In the genomic region with DNA sequence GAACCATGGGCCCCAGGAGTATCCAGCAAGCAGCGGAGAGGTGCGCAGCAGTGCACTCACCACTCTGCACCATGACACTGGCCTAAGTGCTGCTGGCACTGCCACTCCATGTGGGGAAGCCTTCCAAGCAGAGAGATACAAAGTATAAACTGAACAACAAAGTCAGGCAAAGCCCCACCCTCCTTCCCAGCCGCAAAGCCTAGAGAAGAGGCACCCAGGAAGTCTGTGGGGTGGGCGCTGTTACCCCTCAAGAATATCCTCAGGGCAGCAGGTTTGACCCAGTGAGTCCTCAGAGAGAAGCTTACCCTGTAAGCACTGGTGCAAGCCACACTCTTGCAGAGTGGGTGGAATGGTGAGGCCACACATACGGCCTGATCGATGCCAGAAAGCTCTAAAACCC, we compare ENCODE assay signal across 12 mouse cellular contexts.
DNase-seq lines count a peak whose midpoint lies in the region; ATAC-seq and TF ChIP-seq lines count a peak whose summit lies in the region.
"Had no signal": no experiment of that assay in that cellular context is flagged by ENCODE, and none has a peak within 500 bp of the region (broad histone marks: within the 10 kb centered on the region; RNA-seq: fewer than 3 reads in every experiment).

No protein-coding gene starts in this region.

- no peak for ATAC-seq in heart, embryonic 13.5 days (ENCODE audit: extremely low read depth, insufficient number of reproducible peaks, low FRiP score, low TSS enrichment)
- ATAC-seq in midbrain, embryonic 15.5 days (replicated peaks): no peak
- no peak for ATAC-seq in lung, postnatal 0 days
- ATAC-seq: inflammation-experienced regulatory T-cells, adult 6 months had no signal

- intact Hi-C loops in heart, postnatal 14 days (cut with DNase I): no loop called here

- TF ChIP-seq CTCF in lung, postnatal 0 days (IDR thresholded peaks at IDR 0.05): no peak

- no peaks in the 10 kb centered on the region for H3K9me3 ChIP-seq in heart, embryonic 13.5 days
- no peaks in the 10 kb centered on the region for H3K9me3 ChIP-seq in midbrain, embryonic 15.5 days
- H3K9me3 ChIP-seq in lung, postnatal 0 days (ENCODE audit: low read length): no peaks in the 10 kb centered on the region
- H3K9me3 ChIP-seq: embryonic facial prominence, embryonic 15.5 days had no signal

- H3K4me2 ChIP-seq in heart, embryonic 13.5 days: no peak overlapping the region
- H3K4me2 ChIP-seq in midbrain, embryonic 15.5 days: no peak overlapping the region
- H3K4me2 ChIP-seq in lung, postnatal 0 days (replicated peaks; ENCODE audit: low read depth, low read length): no peak overlapping the region
- H3K4me2 ChIP-seq: embryonic facial prominence, embryonic 15.5 days had no signal

- no peak for DNase-seq in heart, postnatal 14 days
- peak; percentile 44 for DNase-seq in thymus, postnatal 25 days
- DNase-seq in thymus, adult 18-20 months: no peak
- no peak for DNase-seq in frontal cortex, adult 2 months (ENCODE audit: extremely low spot score in 1 of 2, low spot score in 1 of 2)
- no peak for DNase-seq in spleen, adult 12 weeks (ENCODE audit: low spot score)
- DNase-seq in lung, postnatal 0 days (ENCODE audit: low spot score): no peak
- DNase-seq: adrenal gland, postnatal 25 days; right cerebral cortex, postnatal 4 days had no signal

- WGBS in heart, embryonic 13.5 days: 93% methylated on average over 6 of the region's 6 CpGs
- 95% methylated on average over 6 of the region's 6 CpGs for WGBS in midbrain, embryonic 15.5 days
- WGBS in lung, postnatal 0 days: 97% methylated on average over 6 of the region's 6 CpGs

- H3K9ac ChIP-seq in heart, embryonic 13.5 days: peak overlapping the region; percentile 33; the same call in 1 of the 2 replicates
- H3K9ac ChIP-seq in midbrain, embryonic 15.5 days: no peak overlapping the region
- no peak overlapping the region for H3K9ac ChIP-seq in lung, postnatal 0 days (replicated peaks; ENCODE audit: low read depth)
- H3K9ac ChIP-seq: embryonic facial prominence, embryonic 15.5 days had no signal

- peaks cover 52% of the 10 kb centered on the region for H3K36me3 ChIP-seq in heart, embryonic 13.5 days
- peaks cover 10% of the 10 kb centered on the region; the same call in 1 of the 2 replicates for H3K36me3 ChIP-seq in midbrain, embryonic 15.5 days (replicated peaks)
- peaks cover 23% of the 10 kb centered on the region; the same call in 1 of the 2 replicates for H3K36me3 ChIP-seq in lung, postnatal 0 days (ENCODE audit: insufficient read depth, low read length)

- TF ChIP-seq EP300 in lung, postnatal 0 days (IDR thresholded peaks at IDR 0.05): no peak

- peak overlapping the region; percentile 73 for H3K27ac ChIP-seq in heart, embryonic 13.5 days (replicated peaks)
- H3K27ac ChIP-seq in midbrain, embryonic 15.5 days: peak overlapping the region; percentile 66
- no peak overlapping the region for H3K27ac ChIP-seq in lung, postnatal 0 days (ENCODE audit: low read length)
- H3K27ac ChIP-seq: embryonic facial prominence, embryonic 15.5 days had no signal

- no peaks in the 10 kb centered on the region for H3K27me3 ChIP-seq in heart, embryonic 13.5 days (replicated peaks)
- H3K27me3 ChIP-seq in midbrain, embryonic 15.5 days (replicated peaks): no peaks in the 10 kb centered on the region
- no peaks in the 10 kb centered on the region for H3K27me3 ChIP-seq in lung, postnatal 0 days (replicated peaks; ENCODE audit: insufficient read depth, low read length)
- H3K27me3 ChIP-seq: embryonic facial prominence, embryonic 15.5 days had no signal

- peaks cover 48% of the 10 kb centered on the region for H3K4me1 ChIP-seq in heart, embryonic 13.5 days
- H3K4me1 ChIP-seq in midbrain, embryonic 15.5 days: peaks cover 35% of the 10 kb centered on the region
- H3K4me1 ChIP-seq in lung, postnatal 0 days (ENCODE audit: insufficient read depth, low read depth, low read length): no peaks in the 10 kb centered on the region

- H3K4me3 ChIP-seq in heart, embryonic 13.5 days: no peak overlapping the region
- H3K4me3 ChIP-seq in midbrain, embryonic 15.5 days: no peak overlapping the region
- H3K4me3 ChIP-seq in lung, postnatal 0 days (ENCODE audit: low read depth, low read length): no peak overlapping the region
- H3K4me3 ChIP-seq: embryonic facial prominence, embryonic 15.5 days had no signal
